Mouse (Mus musculus): ENCODE data around the gene Cdyl2. TPM values are rescaled to one million over a fixed set of nuclear protein-coding genes. Genes with fewer than 3 reads are reported as not detected.

The Cdyl2 gene
- total RNA-seq, 2 experiments from 2014 or later: 0.45 TPM; not detected in 1

DNA sequence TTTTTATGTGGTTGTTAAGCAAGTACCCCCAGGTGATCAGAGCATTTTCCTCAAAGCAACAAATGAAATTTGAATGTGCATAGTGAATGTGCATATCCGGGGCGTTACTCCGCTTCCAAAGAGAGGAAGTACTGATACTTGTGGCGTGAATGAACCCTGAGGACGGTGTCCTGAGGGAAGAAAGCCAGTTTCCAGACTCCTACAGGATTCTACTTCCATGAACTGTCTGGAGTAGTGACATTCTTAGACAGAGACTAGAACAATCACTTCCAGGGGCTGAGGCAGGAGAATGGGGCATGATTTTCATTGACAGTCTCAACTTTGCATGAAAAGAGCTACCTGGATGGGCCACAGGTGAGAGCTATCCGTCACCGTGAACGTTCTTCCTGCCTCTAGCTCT is 59.3 kb downstream of the Cdyl2 start:
- ATAC-seq (replicated peaks; ENCODE audit: low FRiP score, poor library complexity, severe bottlenecking): no peak

DNA sequence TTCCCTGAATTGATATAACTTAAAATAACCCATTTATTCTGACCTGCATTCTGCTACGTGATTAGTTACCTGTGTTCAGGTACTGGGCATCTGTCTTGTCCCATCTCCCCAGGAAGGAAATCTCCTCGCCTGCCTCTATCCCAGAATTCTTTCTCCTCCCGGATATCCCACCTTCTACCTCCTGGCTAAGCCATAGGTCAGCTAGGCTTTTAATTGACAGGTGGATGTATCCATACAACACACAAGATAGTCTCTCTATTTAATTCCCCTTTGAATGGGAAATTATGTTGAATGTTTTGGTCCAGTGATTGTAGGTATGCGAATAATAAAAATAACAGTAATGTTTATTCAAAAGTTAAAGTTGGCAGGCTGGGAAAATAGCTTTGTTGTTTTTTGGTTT is 59.7 kb downstream of the Cdyl2 start:
- ATAC-seq (replicated peaks; ENCODE audit: low FRiP score, poor library complexity, severe bottlenecking): no peak

DNA sequence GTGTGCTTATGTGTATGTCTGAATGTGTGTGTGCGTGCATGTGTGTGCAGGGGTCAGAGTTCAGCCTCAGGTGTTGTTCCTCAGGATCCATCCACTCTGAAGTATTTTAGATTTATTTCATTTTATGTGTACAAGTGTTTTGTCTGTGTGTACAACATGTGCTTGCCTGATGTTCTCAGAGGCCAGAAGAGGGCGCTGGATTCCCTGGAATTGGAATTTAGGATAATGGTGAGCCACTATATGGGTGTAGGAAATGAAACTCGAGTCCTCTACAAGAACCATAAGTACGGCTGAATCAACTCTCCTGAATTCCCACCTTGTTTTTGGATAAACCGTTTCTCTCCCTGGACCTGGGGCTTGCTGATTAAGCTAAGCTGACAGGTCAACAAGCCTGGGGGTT is 61.2 kb downstream of the Cdyl2 start:
- no peak for ATAC-seq (replicated peaks; ENCODE audit: low FRiP score, poor library complexity, severe bottlenecking)

DNA sequence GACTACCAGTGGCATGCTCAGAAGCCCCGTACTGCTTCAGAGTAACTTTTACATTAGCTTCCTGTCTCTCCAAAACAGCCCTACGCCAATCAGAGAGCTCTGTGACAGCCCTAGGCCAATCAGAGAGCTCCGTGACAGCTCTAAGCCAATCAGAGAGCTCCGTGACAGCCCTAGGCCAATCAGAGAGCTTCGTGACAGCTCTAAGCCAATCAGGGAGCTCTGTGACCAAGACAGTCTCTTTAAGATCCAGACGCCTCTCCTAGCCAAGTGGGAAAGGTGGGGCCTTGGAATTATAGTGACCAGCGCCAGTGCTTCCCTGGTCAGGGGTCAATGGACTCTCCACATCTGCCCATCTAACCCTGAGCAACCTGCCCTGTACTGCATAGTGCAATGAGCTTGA is 62.2 kb downstream of the Cdyl2 start:
- no peak for ATAC-seq (replicated peaks; ENCODE audit: low FRiP score, poor library complexity, severe bottlenecking)

DNA sequence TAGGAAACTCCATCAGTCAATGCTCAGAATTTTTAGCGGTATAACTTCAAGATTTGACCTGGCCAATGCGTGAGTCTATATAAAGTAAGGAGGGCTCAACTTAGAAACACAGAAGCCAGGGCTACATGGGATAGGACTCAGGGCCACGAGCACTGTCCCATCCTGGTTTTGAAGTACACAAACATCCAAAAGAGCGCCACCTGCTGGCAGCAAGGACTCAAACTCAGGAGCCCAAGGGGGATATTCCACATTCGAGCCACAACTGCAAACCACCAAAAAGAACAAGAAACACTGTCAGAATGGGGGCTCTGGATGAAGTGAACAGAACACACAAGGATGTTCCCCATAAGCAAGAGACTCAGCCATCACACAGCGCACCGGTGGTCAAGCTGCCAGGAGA is 63.8 kb downstream of the Cdyl2 start:
- ATAC-seq (replicated peaks; ENCODE audit: low FRiP score, poor library complexity, severe bottlenecking): no peak

DNA sequence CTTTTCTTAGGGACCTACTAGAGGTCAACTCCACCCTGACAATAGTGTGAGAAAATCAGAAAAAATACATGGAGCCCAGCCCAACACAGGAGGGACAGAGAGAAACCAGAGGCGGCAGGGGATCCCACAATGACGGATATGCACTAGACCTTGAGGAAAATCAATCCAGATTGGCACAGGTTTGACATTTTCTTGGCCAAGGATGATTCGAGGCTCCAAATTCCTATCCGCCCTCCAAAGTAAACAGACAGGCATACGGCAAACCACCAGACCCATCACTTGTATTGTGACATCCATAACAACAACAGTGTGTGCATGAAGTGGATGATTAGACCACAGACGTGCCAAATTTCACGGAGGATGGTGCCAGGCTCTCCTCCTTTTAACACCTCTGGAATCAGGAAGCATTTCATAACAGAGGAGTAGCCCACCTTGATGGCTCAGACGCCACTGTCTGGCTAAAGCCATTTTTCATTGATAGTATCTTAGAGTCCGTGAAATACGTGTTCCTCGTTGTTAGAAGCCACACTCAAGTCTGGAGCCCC is 65.9 kb downstream of the Cdyl2 start:
- no peak for ATAC-seq (replicated peaks; ENCODE audit: low FRiP score, poor library complexity, severe bottlenecking)

DNA sequence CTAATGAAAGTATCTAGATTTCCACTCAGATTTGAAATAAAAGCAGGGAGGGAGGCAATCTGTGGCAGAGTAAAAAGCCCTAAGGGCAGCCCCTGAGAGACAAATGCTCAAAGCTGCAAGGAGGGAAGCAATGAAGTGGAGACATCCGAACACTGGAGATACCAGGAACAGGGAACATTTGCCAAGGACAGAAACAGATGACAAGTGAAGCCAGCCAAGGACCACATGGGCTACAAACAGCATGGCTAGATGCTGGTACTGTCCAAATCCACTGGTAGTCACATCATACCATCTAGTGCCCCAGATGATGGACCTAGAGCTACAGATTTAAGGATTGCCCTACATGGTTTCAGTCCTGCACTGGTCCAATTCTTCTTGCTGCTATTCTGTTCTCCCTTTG is 71.3 kb downstream of the Cdyl2 start:
- no peak for ATAC-seq (replicated peaks; ENCODE audit: low FRiP score, poor library complexity, severe bottlenecking)

DNA sequence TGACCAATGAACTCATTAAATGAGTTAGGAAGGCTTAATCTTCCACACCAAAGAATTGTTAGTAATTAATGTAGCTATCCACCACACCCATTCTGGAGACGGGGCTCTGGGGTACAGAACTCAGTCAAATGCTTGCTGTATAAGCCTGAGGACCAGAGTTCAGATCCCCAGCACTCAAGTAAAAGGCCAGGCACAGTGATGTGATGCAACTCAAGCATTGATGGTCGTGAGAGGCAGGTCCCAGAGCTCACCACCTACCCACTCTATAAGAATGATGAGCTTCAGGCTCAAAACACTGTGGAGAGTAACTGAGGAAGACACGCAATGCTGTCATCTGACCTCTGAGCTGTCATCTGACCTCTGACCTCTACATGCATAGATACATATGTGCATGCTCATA is 76.0 kb downstream of the Cdyl2 start:
- no peak for ATAC-seq (replicated peaks; ENCODE audit: low FRiP score, poor library complexity, severe bottlenecking)

DNA sequence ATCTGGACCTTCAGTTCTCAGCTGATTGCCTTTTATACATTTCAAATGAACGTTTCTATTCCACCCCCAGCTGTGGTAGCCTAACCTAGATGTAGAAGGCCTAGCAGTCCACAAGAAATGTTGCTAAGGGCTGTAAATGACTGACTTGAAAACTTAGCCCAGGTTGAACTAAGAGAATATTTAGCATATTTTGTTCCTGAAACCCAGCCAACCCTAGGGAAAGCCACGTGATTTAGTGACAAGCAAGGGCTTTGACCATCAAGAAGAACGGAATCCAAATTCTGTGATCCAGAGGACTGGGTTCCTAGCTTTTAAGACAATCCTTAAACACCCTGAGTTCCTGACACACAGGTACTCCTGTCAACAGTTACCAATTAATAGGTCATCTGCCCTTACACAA is 77.9 kb downstream of the Cdyl2 start:
- no peak for ATAC-seq (replicated peaks; ENCODE audit: low FRiP score, poor library complexity, severe bottlenecking)

DNA sequence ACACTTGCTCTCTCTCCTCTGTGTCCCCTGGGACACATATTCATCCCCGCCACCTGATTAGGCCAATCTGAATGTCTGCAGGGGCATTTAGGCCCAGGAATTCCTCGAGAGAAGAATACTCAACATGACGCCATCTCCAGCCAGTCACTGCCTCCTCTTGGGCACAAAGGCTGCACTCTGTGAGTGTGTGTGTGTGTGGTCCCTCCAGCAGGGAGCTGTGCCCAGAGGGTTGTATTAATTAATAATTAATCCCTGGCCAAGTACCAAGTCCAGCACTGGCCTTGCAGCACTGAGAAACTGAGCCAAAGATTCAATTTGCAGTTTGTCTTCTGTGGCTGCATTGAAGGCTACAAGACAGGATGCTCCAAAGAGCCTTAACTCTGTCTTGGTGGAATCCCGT is 79.8 kb downstream of the Cdyl2 start:
- ATAC-seq (replicated peaks; ENCODE audit: low FRiP score, poor library complexity, severe bottlenecking): no peak

DNA sequence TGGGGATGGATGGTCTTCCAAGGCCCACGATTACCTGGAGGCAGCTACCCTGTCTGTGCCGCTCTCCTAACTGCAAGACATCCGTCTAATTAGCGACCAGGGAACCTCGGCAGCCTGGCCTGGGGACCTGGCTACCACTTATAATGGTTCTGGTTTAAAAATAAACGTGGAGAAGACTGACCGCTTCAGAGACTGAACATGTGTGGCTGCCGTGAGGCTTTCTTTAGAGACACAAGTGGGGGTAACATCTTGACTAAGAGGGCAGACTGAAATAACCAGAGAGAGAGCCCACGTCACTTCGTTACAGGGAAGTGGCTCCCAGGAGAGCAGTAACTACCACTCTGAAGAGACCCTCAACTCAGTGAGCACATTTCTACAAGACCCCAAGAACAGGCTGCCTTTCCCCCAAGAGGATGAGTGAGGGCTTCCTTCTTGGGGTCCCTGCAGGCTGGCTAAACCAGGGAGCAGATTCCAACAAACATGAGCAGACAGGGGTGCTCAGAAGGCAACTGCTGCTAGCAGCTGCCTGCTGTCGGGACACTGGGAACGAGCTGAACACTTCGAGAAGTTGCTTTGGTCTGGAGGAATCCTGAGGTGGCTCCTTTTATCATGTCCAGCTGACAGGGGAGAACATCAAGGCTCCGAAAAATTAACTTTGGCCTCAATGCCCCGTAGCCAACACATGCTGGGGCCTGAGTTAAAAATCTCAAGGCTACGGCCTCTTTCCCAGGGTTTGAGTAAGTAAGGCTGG is 82.6 kb downstream of the Cdyl2 start:
- ATAC-seq (replicated peaks; ENCODE audit: low FRiP score, poor library complexity, severe bottlenecking): no peak

DNA sequence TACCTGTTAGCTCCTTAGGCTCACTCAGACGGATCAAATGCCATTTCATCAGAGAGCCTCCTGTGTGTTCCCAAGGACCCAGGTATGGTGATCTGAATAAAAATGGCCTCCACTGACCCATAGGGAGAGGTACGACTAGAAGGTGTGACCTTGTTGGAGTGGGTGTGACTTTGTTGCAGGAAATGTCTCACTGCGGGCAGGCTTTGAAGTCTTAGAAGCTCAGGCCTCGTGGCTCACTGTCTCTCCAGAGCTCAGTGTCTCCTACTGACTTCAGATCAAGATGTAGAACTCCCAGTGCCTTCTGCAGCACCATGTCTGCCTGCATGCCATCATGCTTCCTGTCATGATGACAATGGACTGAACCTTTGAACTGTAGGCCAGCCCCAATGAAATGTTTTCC is 87.4 kb downstream of the Cdyl2 start:
- no peak for ATAC-seq (replicated peaks; ENCODE audit: low FRiP score, poor library complexity, severe bottlenecking)

DNA sequence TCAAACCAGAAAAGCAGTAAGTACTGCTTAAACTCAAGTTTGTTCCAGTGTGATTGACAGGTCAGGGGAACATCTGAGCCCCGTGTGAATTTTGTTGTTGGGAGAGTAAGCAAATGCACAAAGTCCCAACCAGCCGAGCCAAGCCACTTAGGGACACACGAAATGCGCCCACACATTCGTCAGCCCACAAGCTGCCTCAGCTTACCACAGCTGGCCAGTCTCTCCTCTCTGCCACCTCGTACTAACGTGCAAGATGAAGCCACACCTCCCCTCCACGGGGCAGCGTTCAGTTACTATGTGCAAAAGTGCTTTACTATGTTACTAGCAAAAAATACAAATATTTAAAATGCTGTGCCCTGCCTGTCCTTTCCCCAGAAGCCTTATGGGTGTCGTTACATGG is 91.9 kb downstream of the Cdyl2 start:
- no peak for ATAC-seq (replicated peaks; ENCODE audit: low FRiP score, poor library complexity, severe bottlenecking)

DNA sequence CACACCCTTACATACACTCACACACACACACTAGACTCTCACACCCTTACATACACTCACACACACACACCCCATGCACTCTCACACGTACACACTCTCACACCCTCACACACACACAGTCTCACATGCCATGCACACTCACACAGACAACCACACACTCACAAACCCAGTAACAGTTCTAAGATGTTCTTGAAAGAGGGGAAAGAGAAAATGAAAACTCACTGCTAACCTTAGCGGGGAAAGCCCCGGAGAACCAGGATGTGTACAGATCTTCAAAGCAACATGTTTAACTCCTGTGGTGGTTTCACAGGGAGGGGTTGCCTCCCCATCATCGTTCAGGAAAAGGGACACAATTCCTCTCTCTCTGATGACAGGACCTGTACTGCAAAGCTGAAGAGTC is 94.8 kb downstream of the Cdyl2 start:
- ATAC-seq (replicated peaks; ENCODE audit: low FRiP score, poor library complexity, severe bottlenecking): no peak

DNA sequence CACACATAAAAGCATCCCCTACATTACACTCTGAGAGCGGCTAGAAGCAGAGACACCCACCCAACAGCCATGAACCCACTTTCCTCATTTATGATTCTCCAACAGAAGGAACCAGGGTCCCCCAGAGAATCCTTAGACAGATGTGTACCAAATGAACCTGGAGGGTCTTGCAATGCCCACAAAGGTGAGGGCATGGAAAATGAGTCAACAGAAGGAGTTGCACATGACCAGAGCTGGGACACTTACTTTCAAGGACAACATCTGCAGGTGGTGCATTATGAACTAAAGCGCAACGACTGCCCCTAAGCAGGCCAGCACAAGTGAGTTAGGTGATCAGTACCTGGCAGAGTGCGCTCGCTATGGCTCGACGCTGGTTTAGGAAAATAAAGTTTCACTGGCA is 95.6 kb downstream of the Cdyl2 start:
- ATAC-seq (replicated peaks; ENCODE audit: low FRiP score, poor library complexity, severe bottlenecking): no peak

DNA sequence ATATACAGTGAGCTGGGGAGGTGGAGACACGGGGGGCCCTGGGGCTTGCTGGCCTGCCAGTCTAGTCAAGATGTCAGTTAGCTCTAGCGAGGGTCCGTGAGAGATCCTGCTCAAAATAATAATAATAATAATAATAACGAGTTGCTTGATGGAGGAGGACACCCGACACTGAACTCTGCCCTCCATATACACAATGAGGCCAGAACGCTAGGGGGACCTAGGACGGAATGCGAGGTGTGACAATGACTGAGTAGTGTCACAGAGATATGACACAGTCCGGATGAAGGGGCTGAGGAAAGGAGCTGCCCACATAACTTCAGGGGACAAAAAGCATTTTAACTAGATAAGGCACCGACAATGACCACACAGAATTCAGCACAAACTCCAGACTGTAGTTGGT is 96.4 kb downstream of the Cdyl2 start:
- ATAC-seq (replicated peaks; ENCODE audit: low FRiP score, poor library complexity, severe bottlenecking): no peak

DNA sequence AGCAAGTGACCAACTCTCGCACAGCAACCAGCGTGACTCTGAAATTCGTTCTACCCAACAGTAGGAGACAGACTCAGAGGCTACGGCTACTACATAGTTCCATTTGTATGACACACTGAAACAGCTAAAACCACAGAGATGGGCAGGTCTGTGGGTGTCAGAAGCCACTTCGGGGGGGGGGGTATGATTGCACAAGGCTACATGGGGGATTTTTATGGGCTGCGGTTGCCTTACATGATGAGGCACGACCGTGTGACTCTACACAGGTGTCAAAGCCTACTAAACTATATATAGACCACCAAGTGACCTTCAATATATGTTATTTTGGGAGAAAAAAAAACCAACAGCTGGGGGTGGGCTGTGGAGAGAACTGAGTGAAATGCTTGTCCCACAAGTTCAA is 96.8 kb downstream of the Cdyl2 start:
- ATAC-seq (replicated peaks; ENCODE audit: low FRiP score, poor library complexity, severe bottlenecking): no peak

DNA sequence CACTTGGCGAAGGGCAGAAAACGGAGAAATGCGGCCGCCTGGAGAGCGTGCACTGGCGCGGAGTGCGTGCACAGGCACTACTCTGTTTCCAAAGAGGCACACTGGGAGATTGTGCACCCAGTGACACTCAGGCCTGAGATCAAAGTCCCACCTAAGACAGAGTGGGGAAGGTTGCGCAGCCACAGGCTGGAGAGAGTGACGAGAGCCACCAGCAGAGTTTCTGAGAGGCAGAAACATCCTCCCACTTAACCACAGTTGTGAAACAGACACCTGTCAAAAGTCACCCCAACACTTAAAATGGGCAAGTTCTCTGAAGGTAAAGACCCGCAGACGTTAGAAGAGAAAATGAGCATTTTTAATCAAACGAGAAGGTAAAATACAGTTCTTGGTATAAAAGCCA is 97.5 kb downstream of the Cdyl2 start:
- no peak for ATAC-seq (replicated peaks; ENCODE audit: low FRiP score, poor library complexity, severe bottlenecking)

DNA sequence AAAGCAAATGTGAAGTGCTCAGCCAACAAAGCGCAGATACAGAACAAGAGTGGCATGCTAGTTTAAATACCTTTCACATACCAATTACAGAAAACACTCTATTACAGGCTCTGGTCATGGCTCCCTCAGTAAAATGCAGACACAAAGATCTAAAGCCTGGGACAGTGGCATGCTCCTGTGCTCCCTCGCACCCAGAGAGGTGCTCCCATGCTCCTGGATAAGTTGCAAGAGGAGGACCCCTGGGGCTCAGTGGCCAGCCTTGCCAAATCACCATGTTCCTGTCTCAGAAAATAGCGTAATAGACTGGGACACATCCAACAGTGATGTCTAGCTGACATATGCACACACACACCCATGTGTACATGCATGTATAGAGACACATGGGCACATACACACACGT is 98.4 kb downstream of the Cdyl2 start:
- no peak for ATAC-seq (replicated peaks; ENCODE audit: low FRiP score, poor library complexity, severe bottlenecking)

DNA sequence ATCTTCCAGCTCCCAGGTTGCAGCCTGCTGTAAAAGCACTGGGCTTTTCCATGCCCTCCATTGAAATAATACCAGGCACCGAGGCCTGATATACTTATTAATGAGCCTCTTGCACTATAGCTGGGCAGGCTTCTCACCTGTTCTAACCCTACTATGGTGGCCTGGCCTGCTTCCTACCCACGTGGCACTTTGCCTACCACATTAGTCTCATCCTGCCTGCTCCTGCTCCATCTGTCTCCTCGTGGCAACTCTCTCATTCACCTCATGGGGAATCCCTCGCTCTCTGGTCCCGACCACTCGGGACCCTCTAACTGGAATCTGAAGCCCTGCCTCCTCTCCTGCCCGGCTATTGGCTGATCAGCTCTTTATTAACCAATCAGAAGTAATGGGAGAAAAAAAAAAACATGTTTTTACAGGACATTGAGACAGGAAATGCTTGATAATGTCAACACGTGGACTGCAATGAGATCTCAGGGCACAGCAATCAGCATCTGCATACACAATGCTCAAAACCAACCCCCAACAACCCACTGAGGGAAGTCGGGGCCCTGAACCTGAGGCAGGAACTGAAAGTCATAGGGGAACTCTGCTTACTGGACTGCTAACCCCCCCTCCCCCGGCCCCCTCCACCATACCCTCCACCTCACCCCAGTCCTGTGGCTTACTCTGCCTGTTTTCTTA is 99.2 kb downstream of the Cdyl2 start:
- ATAC-seq (replicated peaks; ENCODE audit: low FRiP score, poor library complexity, severe bottlenecking): no peak

DNA sequence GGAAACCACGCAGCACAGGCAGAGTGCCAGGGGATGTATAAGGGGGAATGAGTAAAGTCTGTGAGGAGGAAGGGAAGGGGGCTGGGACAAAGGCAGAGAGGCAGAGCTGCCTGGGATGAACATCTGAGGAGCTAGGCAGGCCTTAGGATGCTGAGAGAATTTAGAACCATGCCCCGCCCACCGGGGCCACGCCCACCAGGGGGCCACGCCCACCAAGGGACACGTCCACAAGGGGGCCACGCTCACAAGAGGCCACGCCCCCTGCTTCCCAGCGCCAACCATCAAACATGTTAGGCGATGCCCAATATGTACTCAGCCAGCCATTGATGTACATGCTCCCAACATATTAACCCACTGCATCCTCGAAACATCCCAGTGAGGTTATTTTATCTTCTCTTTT is 102.7 kb downstream of the Cdyl2 start:
- ATAC-seq (replicated peaks; ENCODE audit: low FRiP score, poor library complexity, severe bottlenecking): 0 out of 2 replicates have a peak, but pooled peaks have one; percentile 19
